Mouse (Mus musculus) urinary bladder, postnatal 14 days (tissue): ENCODE data around the gene Cwc15.

Experiments used
- DNase-seq: peaks from one replicate; pipeline ENCODE4 v3.0.0; 2021; ENCODE audit warnings: low spot score

The Cwc15 gene

GRCm38 (mm10) chr9:14548366-14548761 lies 47.9 kb downstream of the Cwc15 start:
- DNase-seq, result no peak

GRCm38 (mm10) chr9:14558332-14558731 lies 57.9 kb downstream of the Cwc15 start:
- no peak for DNase-seq

- peak; percentile 62 for DNase-seq
Measured at GRCm38 (mm10) chr9:14559430-14559829, 59.0 kb downstream of the Cwc15 start.

- no peak for DNase-seq
Measured at GRCm38 (mm10) chr9:14559996-14560395, 59.6 kb downstream of the Cwc15 start.
